ENCODE assay signal across 30 mouse cellular contexts in genomic region chr16:26152258-26152657, GRCm38 (mm10). TPM values are rescaled to one million over a fixed set of nuclear protein-coding genes. Genes with fewer than 3 reads are reported as not detected.
"Had no signal": no experiment of that assay in that cellular context is flagged by ENCODE, and none has a peak within 500 bp of the region (broad histone marks: within the 10 kb centered on the region; RNA-seq: fewer than 3 reads in every experiment).

No protein-coding gene starts in this region.

- H3K4me3 ChIP-seq: embryonic facial prominence, embryonic 10.5 days; embryonic facial prominence, embryonic 12.5 days; embryonic facial prominence, embryonic 13.5 days; embryonic facial prominence, embryonic 15.5 days; erythroblast, embryonic 14.5 days; forebrain, embryonic 10.5 days; forebrain, embryonic 12.5 days; forebrain, embryonic 13.5 days; forebrain, embryonic 15.5 days; gastrocnemius, adult 2 months; heart, adult 2 months had no signal

- H3K9ac ChIP-seq: embryonic facial prominence, embryonic 12.5 days; embryonic facial prominence, embryonic 13.5 days; embryonic facial prominence, embryonic 15.5 days; forebrain, embryonic 12.5 days; forebrain, embryonic 13.5 days; forebrain, embryonic 15.5 days; forebrain, postnatal 0 days had no signal

- H3K4me1 ChIP-seq: embryonic facial prominence, embryonic 12.5 days; embryonic facial prominence, embryonic 13.5 days; embryonic facial prominence, embryonic 15.5 days; forebrain, embryonic 12.5 days; forebrain, embryonic 13.5 days; forebrain, embryonic 15.5 days had no signal

- H3K9me3 ChIP-seq: embryonic facial prominence, embryonic 10.5 days; embryonic facial prominence, embryonic 12.5 days; embryonic facial prominence, embryonic 13.5 days; embryonic facial prominence, embryonic 15.5 days; forebrain, embryonic 10.5 days; forebrain, embryonic 12.5 days; forebrain, embryonic 13.5 days; forebrain, embryonic 15.5 days had no signal

- H3K36me3 ChIP-seq: embryonic facial prominence, embryonic 10.5 days; embryonic facial prominence, embryonic 12.5 days; embryonic facial prominence, embryonic 13.5 days; embryonic facial prominence, embryonic 15.5 days; forebrain, embryonic 10.5 days; forebrain, embryonic 12.5 days; forebrain, embryonic 15.5 days had no signal

- DNase-seq: cerebellum, adult 2 months; cerebellum, adult 8-10 months; cerebellum, adult 9-10 months; cerebellum, adult 9-11 months; cerebellum, postnatal 10 days; cerebellum, postnatal 14 days; cerebellum, postnatal 25 days; cerebellum, postnatal 36 days; embryo, embryonic 11 days; forebrain, postnatal 0 days; gastrocnemius, adult 2 months; gastrocnemius, postnatal 10 days; gastrocnemius, postnatal 14 days; gastrocnemius, postnatal 25 days; gastrocnemius, postnatal 36 days; heart, adult 11 months; heart, adult 18-20 months; heart, adult 2 months had no signal

- H3K27me3 ChIP-seq: embryonic facial prominence, embryonic 12.5 days; embryonic facial prominence, embryonic 13.5 days; embryonic facial prominence, embryonic 15.5 days; forebrain, embryonic 12.5 days; forebrain, embryonic 13.5 days; forebrain, embryonic 15.5 days had no signal

- H3K27ac ChIP-seq: embryonic facial prominence, embryonic 10.5 days; embryonic facial prominence, embryonic 12.5 days; embryonic facial prominence, embryonic 13.5 days; embryonic facial prominence, embryonic 15.5 days; forebrain, embryonic 10.5 days; forebrain, embryonic 12.5 days; forebrain, embryonic 13.5 days; forebrain, embryonic 15.5 days; gastrocnemius, adult 2 months; heart, adult 2 months had no signal

- ATAC-seq: forebrain, embryonic 13.5 days; forebrain, embryonic 14.5 days; forebrain, embryonic 15.5 days; forebrain, embryonic 16.5 days; forebrain, postnatal 0 days had no signal

- H3K4me2 ChIP-seq: embryonic facial prominence, embryonic 12.5 days; embryonic facial prominence, embryonic 13.5 days; embryonic facial prominence, embryonic 15.5 days; forebrain, embryonic 12.5 days; forebrain, embryonic 13.5 days; forebrain, embryonic 15.5 days had no signal

RNA-seq across cellular contexts. Expression of gene P3h2, which starts 46.7 kb away (rescaled TPM):
- total RNA-seq: granulocyte monocyte progenitor cell, adult 5-6 weeks had no signal
- polyA plus RNA-seq: erythroblast, embryonic 14.5 days had no signal
